Mouse (Mus musculus): Measurements from ENCODE around the gene Fos. TPM values are rescaled to one million over a fixed set of nuclear protein-coding genes. Genes with fewer than 3 reads are reported as not detected.

Gene Fos
- polyA plus RNA-seq, 1 experiment from 2014 or later, result 1.5 TPM

GRCm38 (mm10) chr12:85444646-85445045 lies 29.0 kb upstream of the Fos start:
- H3K27me3 ChIP-seq, result peaks cover 26% of the 10 kb centered on the region
- no peak overlapping the region for H3K27ac ChIP-seq (replicated peaks)
- H3K4me3 ChIP-seq (replicated peaks), result peak overlapping the region; percentile 23
- WGBS (ENCODE audit: insufficient replicate concordance), result 7% methylated on average over 6 of the region's 6 CpGs
- no peak for ATAC-seq (ENCODE audit: insufficient read depth)
- peak overlapping the region; percentile 45 for H3K4me2 ChIP-seq
- H3K4me1 ChIP-seq (replicated peaks), result 0 out of 2 replicates have a peak, but pooled peaks cover 4% of the 10 kb centered on the region
- no peak overlapping the region for H3K9ac ChIP-seq
- no peaks in the 10 kb centered on the region for H3K36me3 ChIP-seq (replicated peaks)
- no peaks in the 10 kb centered on the region for H3K9me3 ChIP-seq (replicated peaks)

GRCm38 (mm10) chr12:85447009-85447408 lies 26.7 kb upstream of the Fos start:
- Histone ChIP-seq H3K36me3 (replicated peaks) (no peaks in the 10 kb centered on the region), H3K9me3 (replicated peaks) (no peaks in the 10 kb centered on the region), H3K4me2 (no peak overlapping the region), H3K4me3 (replicated peaks) (no peak overlapping the region), H3K27me3 (peaks cover 38% of the 10 kb centered on the region), H3K4me1 (replicated peaks) (0 out of 2 replicates have a peak, but pooled peaks cover 9% of the 10 kb centered on the region), H3K27ac (replicated peaks) (no peak overlapping the region), H3K9ac (no peak overlapping the region)
- ATAC-seq (ENCODE audit: insufficient read depth), result no peak
- 53% methylated on average over 6 of the region's 6 CpGs for WGBS (ENCODE audit: insufficient replicate concordance)

- Histone ChIP-seq H3K9me3 (replicated peaks) (no peaks in the 10 kb centered on the region), H3K27me3 (peaks cover 41% of the 10 kb centered on the region)
Measured at GRCm38 (mm10) chr12:85447490-85447889, 26.2 kb upstream of the Fos start.

GRCm38 (mm10) chr12:85449478-85449877 lies 24.2 kb upstream of the Fos start:
- no peak overlapping the region for H3K27ac ChIP-seq (replicated peaks)
- H3K9me3 ChIP-seq (replicated peaks), result no peaks in the 10 kb centered on the region
- peaks cover 52% of the 10 kb centered on the region for H3K27me3 ChIP-seq
- H3K4me3 ChIP-seq (replicated peaks), result no peak overlapping the region
- peaks cover 9% of the 10 kb centered on the region for H3K4me1 ChIP-seq (replicated peaks)
- ATAC-seq (ENCODE audit: insufficient read depth), result no peak
- no peak overlapping the region for H3K9ac ChIP-seq
- no peak overlapping the region for H3K4me2 ChIP-seq
- H3K36me3 ChIP-seq (replicated peaks), result no peaks in the 10 kb centered on the region
- 54% methylated on average over 1 of the region's 1 CpGs for WGBS (ENCODE audit: insufficient replicate concordance)

More at GRCm38 (mm10) chr12:85447490-85447889, 26.2 kb upstream of the Fos start:
- Histone ChIP-seq H3K4me3 (replicated peaks) (no peak overlapping the region), H3K4me1 (replicated peaks) (peaks cover 12% of the 10 kb centered on the region; the same call in 1 of the 2 replicates), H3K36me3 (replicated peaks) (no peaks in the 10 kb centered on the region), H3K27ac (replicated peaks) (no peak overlapping the region), H3K4me2 (no peak overlapping the region), H3K9ac (no peak overlapping the region)
- 61% methylated on average over 4 of the region's 4 CpGs for WGBS (ENCODE audit: insufficient replicate concordance)
- no peak for ATAC-seq (ENCODE audit: insufficient read depth)

GRCm38 (mm10) chr12:85451693-85452491 lies 21.8 kb upstream of the Fos start:
- ATAC-seq (ENCODE audit: insufficient read depth), result no peak
- H3K27me3 ChIP-seq, result peaks cover 40% of the 10 kb centered on the region
- H3K9ac ChIP-seq, result no peak overlapping the region
- no peaks in the 10 kb centered on the region for H3K9me3 ChIP-seq (replicated peaks)
- no peak overlapping the region for H3K27ac ChIP-seq (replicated peaks)
- peak overlapping the region; percentile 18; the same call in 1 of the 2 replicates for H3K4me2 ChIP-seq
- peaks cover 29% of the 10 kb centered on the region for H3K4me1 ChIP-seq (replicated peaks)
- 37% methylated on average over 22 of the region's 22 CpGs for WGBS (ENCODE audit: insufficient replicate concordance)
- no peak overlapping the region for H3K4me3 ChIP-seq (replicated peaks)
- H3K36me3 ChIP-seq (replicated peaks), result no peaks in the 10 kb centered on the region

- 2% methylated on average over 44 of the region's 44 CpGs for WGBS (ENCODE audit: insufficient replicate concordance)
- Histone ChIP-seq H3K27me3 (peaks cover 44% of the 10 kb centered on the region), H3K27ac (replicated peaks) (peak overlapping the region; percentile 66), H3K4me3 (replicated peaks) (peak overlapping the region; percentile 57), H3K4me1 (replicated peaks) (peaks cover 29% of the 10 kb centered on the region), H3K9ac (peak overlapping the region; percentile 41), H3K9me3 (replicated peaks) (no peaks in the 10 kb centered on the region), H3K4me2 (peak overlapping the region; percentile 86), H3K36me3 (replicated peaks) (no peaks in the 10 kb centered on the region)
- peak; percentile 94 for ATAC-seq (ENCODE audit: insufficient read depth)
Measured at GRCm38 (mm10) chr12:85455065-85456058, 18.3 kb upstream of the Fos start.

GRCm38 (mm10) chr12:85456276-85456675 lies 17.4 kb upstream of the Fos start:
- no peak for ATAC-seq (ENCODE audit: insufficient read depth)
- Histone ChIP-seq H3K4me3 (replicated peaks) (no peak overlapping the region), H3K27ac (replicated peaks) (no peak overlapping the region), H3K9me3 (replicated peaks) (no peaks in the 10 kb centered on the region), H3K4me1 (replicated peaks) (peaks cover 29% of the 10 kb centered on the region), H3K4me2 (peak overlapping the region; percentile 86; the same call in 1 of the 2 replicates), H3K36me3 (replicated peaks) (no peaks in the 10 kb centered on the region), H3K9ac (no peak overlapping the region), H3K27me3 (peaks cover 40% of the 10 kb centered on the region)
- WGBS (ENCODE audit: insufficient replicate concordance), result 46% methylated on average over 4 of the region's 4 CpGs

- Histone ChIP-seq H3K27ac (replicated peaks) (no peak overlapping the region), H3K9me3 (replicated peaks) (no peaks in the 10 kb centered on the region), H3K4me2 (no peak overlapping the region), H3K4me3 (replicated peaks) (no peak overlapping the region), H3K36me3 (replicated peaks) (no peaks in the 10 kb centered on the region), H3K27me3 (peaks cover 40% of the 10 kb centered on the region), H3K9ac (no peak overlapping the region), H3K4me1 (replicated peaks) (peaks cover 23% of the 10 kb centered on the region)
- WGBS (ENCODE audit: insufficient replicate concordance), result 35% methylated on average over 13 of the region's 13 CpGs
- ATAC-seq (ENCODE audit: insufficient read depth), result no peak
Measured at GRCm38 (mm10) chr12:85456966-85457505, 16.7 kb upstream of the Fos start.

GRCm38 (mm10) chr12:85459820-85460219 lies 13.9 kb upstream of the Fos start:
- no peak overlapping the region for H3K4me2 ChIP-seq
- H3K27ac ChIP-seq (replicated peaks), result no peak overlapping the region

GRCm38 (mm10) chr12:85461913-85462663 lies 11.6 kb upstream of the Fos start:
- Histone ChIP-seq H3K4me1 (replicated peaks) (peaks cover 3% of the 10 kb centered on the region; the same call in 1 of the 2 replicates), H3K27me3 (peaks cover 47% of the 10 kb centered on the region), H3K9ac (no peak overlapping the region), H3K36me3 (replicated peaks) (no peaks in the 10 kb centered on the region), H3K4me3 (replicated peaks) (no peak overlapping the region), H3K9me3 (replicated peaks) (no peaks in the 10 kb centered on the region), H3K27ac (replicated peaks) (no peak overlapping the region), H3K4me2 (no peak overlapping the region)
- no peak for ATAC-seq (ENCODE audit: insufficient read depth)
- 56% methylated on average over 21 of the region's 21 CpGs for WGBS (ENCODE audit: insufficient replicate concordance)

More at GRCm38 (mm10) chr12:85459820-85460219, 13.9 kb upstream of the Fos start:
- Histone ChIP-seq H3K9me3 (replicated peaks) (no peaks in the 10 kb centered on the region), H3K36me3 (replicated peaks) (no peaks in the 10 kb centered on the region), H3K4me1 (replicated peaks) (peaks cover 20% of the 10 kb centered on the region), H3K27me3 (peaks cover 48% of the 10 kb centered on the region), H3K9ac (no peak overlapping the region), H3K4me3 (replicated peaks) (no peak overlapping the region)
- 57% methylated on average over 4 of the region's 4 CpGs for WGBS (ENCODE audit: insufficient replicate concordance)
- ATAC-seq (ENCODE audit: insufficient read depth), result no peak

Measured in liver, embryonic 15.5 days (tissue).